Mouse (Mus musculus) thymus, adult 2 months (tissue): ENCODE data around the gene Rngtt. TPM values are rescaled to one million over a fixed set of nuclear protein-coding genes. Genes with fewer than 3 reads are reported as not detected.

Source experiments
- DNase-seq: peaks from one replicate; pipeline ENCODE4 v3.0.0; 2021
- H3K27ac ChIP-seq: fragments of 200-500 bp; 2 replicates; pipeline ENCODE4 v1.5.1; 2012; ENCODE audit warnings: low read length, control low read depth; ENCODE audit not compliant: control insufficient read depth, insufficient read depth
- H3K27me3 ChIP-seq: fragments of 200-500 bp; 2 replicates; pipeline ENCODE4 v1.6.1; 2012; ENCODE audit warnings: mild to moderate bottlenecking, low read length, moderate library complexity, mixed read lengths; ENCODE audit not compliant: control insufficient read depth, insufficient read depth
- H3K36me3 ChIP-seq: fragments of 200-500 bp; 2 replicates; pipeline ENCODE4 v1.6.1; 2012; ENCODE audit warnings: mild to moderate bottlenecking, low read length, moderate library complexity; ENCODE audit not compliant: control insufficient read depth, insufficient read depth
- H3K4me1 ChIP-seq: fragments of 200-500 bp; replicated peaks from 2 replicates; pipeline ENCODE4 v1.6.1; 2012; ENCODE audit warnings: low read length; ENCODE audit not compliant: control insufficient read depth, insufficient read depth
- H3K4me3 ChIP-seq: fragments of 200-500 bp; 2 replicates; pipeline ENCODE4 v1.5.1; 2012; ENCODE audit warnings: mild to moderate bottlenecking, low read length, control low read depth, moderate library complexity; ENCODE audit not compliant: control insufficient read depth, insufficient read depth
- CTCF ChIP-seq: fragments of 200-500 bp; IDR thresholded peaks from 2 replicates; pipeline ENCODE4 v1.5.1; 2012; ENCODE audit warnings: mild to moderate bottlenecking, control low read depth, low read length, moderate library complexity, borderline replicate concordance; ENCODE audit not compliant: control insufficient read depth, poor library complexity, insufficient read depth; ENCODE audit errors: extremely low read depth
- POLR2A ChIP-seq: fragments of 200-500 bp; IDR thresholded peaks from 2 replicates; pipeline ENCODE4 v1.6.1; 2012; ENCODE audit warnings: mild to moderate bottlenecking, low read length, control low read depth, moderate library complexity; ENCODE audit not compliant: control insufficient read depth, poor library complexity, insufficient read depth; ENCODE audit errors: extremely low read depth
- WGBS: fragments of 180-500 bp; shearing (Covaris S2); methylation state at CpG from one replicate; pipeline ENCODE4 v1.1.7; 2018; 5-methylcytosine and 5-hydroxymethylcytosine counted together
- polyA plus RNA-seq: library from polyadenylated mRNA; depleted of rRNA; stranded (reverse); fragments of >200 nt; gene quantifications from 2 replicates; pipeline ENCODE4 v1.2.3, GENCODE M21; 2012

The Rngtt gene
- polyA plus RNA-seq, 1 experiment: 4.2 TPM

GRCm38 (mm10) chr4:33506638-33507037 is 196.5 kb downstream of the Rngtt start:
- Histone ChIP-seq H3K4me3 (no peak overlapping the region), H3K27me3 (no peaks in the 10 kb centered on the region), H3K36me3 (peaks cover 9% of the 10 kb centered on the region), H3K4me1 (no peaks in the 10 kb centered on the region), H3K27ac (no peak overlapping the region)
- TF ChIP-seq POLR2A (no peak), CTCF (no peak)
- no peak for DNase-seq

- H3K4me1 ChIP-seq: no peaks in the 10 kb centered on the region
- no peak for DNase-seq
- no peak overlapping the region for H3K27ac ChIP-seq
- no peak for TF ChIP-seq CTCF
- no peak for TF ChIP-seq POLR2A
- no peaks in the 10 kb centered on the region for H3K36me3 ChIP-seq
- no peak overlapping the region for H3K4me3 ChIP-seq
- 90% methylated on average over 10 of the region's 10 CpGs for WGBS
- no peaks in the 10 kb centered on the region for H3K27me3 ChIP-seq
Measured at GRCm38 (mm10) chr4:33510544-33510943, 200.4 kb downstream of the Rngtt start.

GRCm38 (mm10) chr4:33513421-33513820 is 203.3 kb downstream of the Rngtt start:
- H3K36me3 ChIP-seq: no peaks in the 10 kb centered on the region
- TF ChIP-seq POLR2A (no peak), CTCF (no peak)
- H3K4me3 ChIP-seq: no peak overlapping the region
- 10% methylated on average over 3 of the region's 3 CpGs for WGBS
- no peak overlapping the region for H3K27ac ChIP-seq
- H3K27me3 ChIP-seq: no peaks in the 10 kb centered on the region
- no peaks in the 10 kb centered on the region for H3K4me1 ChIP-seq
- no peak for DNase-seq

- 93% methylated on average over 10 of the region's 10 CpGs for WGBS
- no peak for TF ChIP-seq CTCF
- no peak for TF ChIP-seq POLR2A
- no peak for DNase-seq
- H3K4me1 ChIP-seq: no peaks in the 10 kb centered on the region
- no peaks in the 10 kb centered on the region for H3K36me3 ChIP-seq
- no peak overlapping the region for H3K4me3 ChIP-seq
- no peaks in the 10 kb centered on the region for H3K27me3 ChIP-seq
- H3K27ac ChIP-seq: no peak overlapping the region
Measured at GRCm38 (mm10) chr4:33514108-33515000, 204.2 kb downstream of the Rngtt start.

GRCm38 (mm10) chr4:33520196-33520595 is 210.1 kb downstream of the Rngtt start:
- TF ChIP-seq CTCF: no peak
- no peak for TF ChIP-seq POLR2A
- no peaks in the 10 kb centered on the region for H3K4me1 ChIP-seq
- no peaks in the 10 kb centered on the region for H3K36me3 ChIP-seq
- no peak overlapping the region for H3K4me3 ChIP-seq
- no peak overlapping the region for H3K27ac ChIP-seq
- no peaks in the 10 kb centered on the region for H3K27me3 ChIP-seq
- 98% methylated on average over 7 of the region's 7 CpGs for WGBS
- no peak for DNase-seq

GRCm38 (mm10) chr4:33520938-33521337 is 210.8 kb downstream of the Rngtt start:
- no peak overlapping the region for H3K4me3 ChIP-seq
- DNase-seq: no peak
- no peaks in the 10 kb centered on the region for H3K36me3 ChIP-seq
- 93% methylated on average over 10 of the region's 10 CpGs for WGBS
- no peaks in the 10 kb centered on the region for H3K4me1 ChIP-seq
- H3K27me3 ChIP-seq: no peaks in the 10 kb centered on the region
- TF ChIP-seq POLR2A: no peak
- no peak overlapping the region for H3K27ac ChIP-seq
